Mouse (Mus musculus): ENCODE measurements around the gene Sval2.

The Sval2 gene

GRCm38 (mm10) chr6:41852689-41853088 is at the start of gene Sval2:
TSS of gene Sval2 (plus strand) at chr6:41852989.
- DNase-seq = no peak

- DNase-seq = no peak
Measured at GRCm38 (mm10) chr6:41824086-41824485, 28.7 kb upstream of the Sval2 start.

- no peak for DNase-seq
Measured at GRCm38 (mm10) chr6:41829516-41829915, 23.3 kb upstream of the Sval2 start.

GRCm38 (mm10) chr6:41847235-41847634 is 5.6 kb upstream of the Sval2 start, which contains the start of gene Pip:
TSS of gene Pip (plus strand) at chr6:41847535.
- no peak for DNase-seq

GRCm38 (mm10) chr6:41864038-41864437 is 11.2 kb downstream of the Sval2 start:
- no peak for DNase-seq

GRCm38 (mm10) chr6:41911625-41912024 is 58.8 kb downstream of the Sval2 start:
- DNase-seq = no peak
